Mouse (Mus musculus) spleen, adult 12 weeks (tissue): ENCODE measurements around the gene Nf1.

Source experiments
- DNase-seq: peaks from one replicate; pipeline ENCODE4 v3.0.0; 2022; ENCODE audit warnings: low spot score

Nf1 gene

DNA sequence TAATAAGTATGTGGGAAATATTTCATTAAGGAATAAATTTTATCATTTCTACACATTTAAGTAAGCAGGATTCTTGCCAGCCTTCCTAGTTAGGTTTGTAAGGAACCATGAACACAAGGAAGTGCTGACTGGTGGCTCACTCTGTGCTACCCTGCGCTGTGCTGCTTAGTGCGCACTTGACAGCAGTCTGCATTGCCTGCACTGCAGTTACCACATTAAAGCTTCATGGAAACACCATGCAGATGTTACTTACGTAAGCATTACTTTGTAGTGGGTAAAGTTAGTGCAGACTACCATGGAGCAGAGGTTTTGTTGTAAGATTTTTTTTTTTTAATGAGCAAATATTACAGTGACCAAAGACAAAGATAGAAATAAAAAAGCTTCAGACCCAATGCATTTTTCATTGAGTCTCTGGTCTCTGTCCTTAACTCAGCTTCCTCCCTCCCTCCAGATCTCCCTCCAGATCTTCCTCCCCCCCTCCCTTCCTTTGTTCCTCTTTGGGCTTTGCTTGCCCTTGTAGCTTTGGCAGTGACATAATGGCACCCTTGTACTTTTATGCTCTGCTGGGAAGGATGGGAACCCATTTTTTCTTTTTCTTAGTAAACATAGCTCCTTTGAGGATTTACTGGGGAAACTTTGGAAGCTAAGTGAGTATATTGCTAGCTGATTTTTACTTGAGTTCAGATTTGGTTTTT is 121.4 kb downstream of the Nf1 start:
- DNase-seq, result no peak

DNA sequence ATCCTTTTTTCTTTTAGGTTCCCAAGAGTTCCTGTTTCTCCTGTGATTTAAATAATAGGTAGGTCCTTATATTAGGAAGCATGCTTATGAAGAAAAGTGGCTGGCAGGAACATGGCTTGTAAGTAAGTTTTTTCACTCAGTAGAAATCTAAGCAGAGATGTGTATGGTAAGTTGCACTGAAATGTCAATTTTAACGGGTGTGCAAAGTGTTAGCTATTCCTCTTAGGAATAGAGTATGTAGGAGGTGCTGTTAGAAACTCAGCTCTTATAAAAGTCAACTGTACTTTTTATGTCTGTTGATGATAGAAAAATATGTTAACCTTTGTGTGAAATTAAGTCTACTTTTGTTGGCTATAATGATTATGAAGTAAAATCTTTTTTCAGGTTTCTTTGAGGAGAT is 128.6 kb downstream of the Nf1 start:
- no peak for DNase-seq

DNA sequence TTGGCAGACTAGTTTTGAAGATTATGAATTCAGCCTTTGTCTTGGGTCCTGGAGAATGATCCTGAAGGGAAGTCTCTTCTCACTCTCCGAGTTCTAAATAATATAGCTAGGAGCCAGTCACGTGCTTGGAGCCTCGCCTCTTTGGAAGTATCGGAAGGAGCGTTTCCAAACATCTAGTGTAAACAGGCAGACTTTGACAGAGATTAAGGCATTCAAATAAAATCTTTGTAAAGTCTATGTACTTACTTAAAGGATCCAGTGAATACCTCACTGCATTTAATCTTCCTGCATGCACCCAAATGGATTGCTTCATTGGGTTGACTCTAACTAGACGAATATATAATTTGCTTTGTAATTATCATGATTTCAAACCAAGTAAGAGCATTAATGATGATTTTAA is 143.9 kb downstream of the Nf1 start:
- no peak for DNase-seq

DNA sequence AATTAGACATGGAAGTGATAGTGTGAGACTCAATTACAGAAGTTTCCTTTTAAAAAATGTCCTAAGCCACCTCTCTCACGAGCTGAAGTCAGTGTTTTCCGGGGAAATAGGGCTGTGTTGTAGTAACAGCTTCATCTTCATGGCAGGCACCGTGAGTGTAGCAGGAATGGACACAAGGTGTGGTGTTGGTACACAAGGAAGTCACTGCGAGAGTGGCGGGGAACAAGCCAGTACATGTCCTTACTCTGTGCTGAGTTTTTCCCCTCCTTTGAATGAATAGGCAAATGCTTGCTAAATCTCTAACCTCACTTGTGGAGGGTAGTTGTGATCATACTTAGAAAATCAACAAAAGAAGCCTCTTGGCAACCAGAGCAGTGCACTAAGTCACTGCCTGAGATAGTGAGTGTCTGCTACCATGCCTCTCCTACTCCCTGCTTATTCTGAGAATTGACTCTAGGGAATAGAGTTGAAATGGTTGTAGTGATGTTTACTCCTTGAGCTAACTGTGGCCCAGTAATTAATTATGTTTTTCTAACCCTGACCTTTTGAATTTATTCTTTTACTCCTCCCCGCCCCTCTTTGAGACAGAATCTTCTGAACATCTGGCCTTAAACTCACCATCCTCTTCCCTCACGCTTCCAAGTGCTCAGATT is 144.5 kb downstream of the Nf1 start:
- no peak for DNase-seq

DNA sequence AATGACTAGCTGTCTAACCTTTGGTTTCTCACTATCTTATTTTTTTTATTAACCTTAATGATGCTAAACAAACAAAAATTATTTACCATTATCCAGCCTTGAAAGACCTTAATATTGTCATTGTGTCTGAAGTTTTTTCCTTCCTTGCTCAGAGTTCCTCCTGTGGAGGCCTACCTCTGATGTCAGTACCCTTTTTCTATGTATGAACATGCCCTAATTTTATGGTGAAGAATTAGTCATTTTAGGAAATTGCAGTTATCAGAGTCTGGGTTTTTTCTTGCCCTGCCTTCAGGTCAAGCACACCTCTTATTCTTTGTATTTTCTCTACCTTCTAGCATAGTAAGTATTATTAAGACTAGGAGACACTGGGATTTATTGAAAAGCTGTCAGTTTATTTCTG is 145.2 kb downstream of the Nf1 start:
- DNase-seq, result no peak

DNA sequence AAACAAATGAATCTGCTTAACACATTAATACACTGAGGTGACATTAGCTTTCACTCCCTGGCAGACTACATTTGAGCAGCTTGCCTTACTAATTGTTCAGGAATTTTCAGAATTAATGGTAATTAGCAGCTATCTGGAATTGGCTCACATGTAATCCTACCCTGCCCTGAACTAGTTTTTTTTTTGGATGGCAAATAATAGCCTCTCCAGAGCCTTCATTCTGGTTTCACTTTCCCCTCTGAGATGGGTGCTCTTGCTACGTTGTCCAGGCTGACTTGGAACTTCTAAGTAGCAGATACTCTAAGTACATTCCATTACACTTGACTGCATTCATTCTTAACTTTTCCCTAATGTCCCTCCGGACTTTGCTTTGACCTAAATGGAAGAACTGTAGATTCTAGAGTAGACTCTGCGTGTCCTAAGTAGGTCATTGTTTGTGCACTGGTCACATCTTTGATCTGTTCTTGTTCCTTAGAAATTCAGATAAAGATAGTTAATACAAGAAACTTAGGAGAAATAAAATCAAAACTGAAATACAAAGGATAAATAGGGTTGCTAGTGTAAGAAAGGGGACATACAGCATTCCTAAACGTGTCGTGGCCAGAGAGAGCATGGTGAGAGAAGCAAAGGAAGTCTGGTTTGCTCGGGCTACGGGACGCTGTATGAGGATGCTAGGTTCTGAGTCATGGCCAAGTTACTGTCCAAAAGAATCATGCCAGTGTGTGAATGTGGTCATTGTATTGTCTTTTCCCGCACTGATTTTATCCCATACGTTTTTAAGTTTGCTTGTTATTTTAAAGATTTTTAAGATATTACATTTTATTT is 155.7 kb downstream of the Nf1 start:
- no peak for DNase-seq

DNA sequence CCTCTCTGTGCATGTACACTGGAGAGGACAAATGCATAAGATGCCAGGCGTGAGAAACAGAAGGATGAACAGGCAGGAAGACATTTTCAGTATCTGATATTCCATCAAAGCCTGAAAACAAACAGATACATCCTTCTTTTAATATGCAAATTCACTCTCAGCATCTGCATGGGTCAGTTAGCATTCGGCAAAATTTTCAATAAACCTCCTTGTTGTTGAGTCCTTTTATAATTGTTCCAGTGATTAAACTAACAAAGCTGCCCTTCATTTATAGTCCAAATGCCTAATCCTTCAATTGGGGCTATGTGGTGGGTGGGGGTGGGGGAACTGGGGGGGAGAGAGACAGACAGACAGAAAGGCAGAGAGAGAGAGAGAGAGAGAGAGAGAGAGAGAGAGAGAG is 163.4 kb downstream of the Nf1 start:
- DNase-seq, result no peak

DNA sequence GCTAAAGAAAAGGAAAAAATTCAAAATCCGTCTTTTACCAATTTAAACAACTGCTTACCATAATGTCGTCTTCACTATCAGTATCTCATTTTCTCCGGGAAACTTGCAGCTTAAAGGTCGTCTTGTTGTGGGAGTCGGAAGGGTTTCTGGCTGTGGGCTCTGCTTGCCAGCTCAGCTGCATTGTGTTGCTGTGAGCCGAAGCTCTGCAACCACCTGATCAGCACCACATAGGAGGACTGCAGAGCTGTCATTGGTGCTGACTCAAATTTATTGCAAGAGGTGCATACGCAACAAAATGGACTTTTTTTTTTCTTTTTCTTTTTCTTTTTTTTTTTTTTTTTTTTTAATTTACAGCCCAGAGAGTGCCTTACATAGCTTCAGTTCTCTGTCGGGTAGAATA is 164.4 kb downstream of the Nf1 start, which contains the start of gene Omg:
TSS of gene Omg (minus strand) at position 240 of the 400 bp plus-strand sequence.
- no peak for DNase-seq

DNA sequence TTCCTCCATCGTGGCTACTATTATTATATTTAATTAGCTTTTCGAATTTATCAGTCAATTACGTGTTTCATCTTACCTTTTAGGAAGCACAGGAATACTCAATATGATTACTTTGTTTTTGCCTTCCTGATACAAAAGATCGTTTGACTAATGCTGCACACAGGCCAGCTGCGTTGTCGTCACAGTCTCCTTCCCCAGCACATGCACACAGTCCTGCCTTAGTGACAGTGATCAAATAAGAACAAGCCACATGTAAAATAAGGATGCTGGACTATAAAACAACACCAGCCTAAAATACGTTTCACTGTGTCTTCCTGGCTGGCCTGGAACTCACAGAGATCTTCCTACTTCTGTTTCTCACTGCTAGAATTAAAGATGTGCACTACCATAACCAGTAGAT is 165.0 kb downstream of the Nf1 start:
- no peak for DNase-seq

DNA sequence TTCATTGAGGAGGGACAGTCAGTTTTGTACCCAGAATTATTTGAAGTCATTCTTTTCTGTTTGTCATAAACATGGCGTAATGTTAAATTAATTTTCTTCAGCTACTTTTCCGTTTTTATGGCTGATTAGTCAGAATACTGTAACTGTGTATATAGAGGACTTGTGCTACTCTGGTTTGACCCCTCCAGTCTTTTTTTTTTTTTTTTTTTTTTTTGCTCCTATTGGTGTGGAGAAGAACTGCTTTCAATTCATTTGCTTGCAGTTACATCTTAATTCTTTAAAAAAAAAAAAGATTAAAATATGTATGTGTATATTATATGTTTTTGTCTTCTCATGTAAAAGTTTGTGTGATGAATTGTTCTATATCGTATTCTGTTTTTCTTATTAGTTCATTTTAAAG is 172.5 kb downstream of the Nf1 start:
- no peak for DNase-seq

DNA sequence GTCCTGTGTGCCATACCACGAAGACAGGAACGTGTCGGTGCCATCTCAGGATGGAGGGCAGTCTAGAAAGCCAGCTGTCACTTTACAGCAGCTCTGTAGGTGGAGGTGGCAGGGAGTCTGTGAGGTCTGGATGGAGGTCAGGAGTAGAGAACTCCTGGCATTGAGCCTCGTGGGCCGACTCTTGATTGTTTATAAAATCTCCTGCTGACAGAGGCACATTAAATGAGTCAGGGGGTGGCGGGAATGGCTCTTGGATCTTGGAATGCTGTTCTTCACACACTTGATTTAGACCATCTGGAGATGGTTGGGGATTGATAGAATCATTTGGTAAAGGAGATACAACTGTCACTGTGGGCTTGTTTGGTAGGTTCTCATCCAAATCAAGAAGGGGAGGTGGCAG is 175.8 kb downstream of the Nf1 start:
- DNase-seq, result no peak

DNA sequence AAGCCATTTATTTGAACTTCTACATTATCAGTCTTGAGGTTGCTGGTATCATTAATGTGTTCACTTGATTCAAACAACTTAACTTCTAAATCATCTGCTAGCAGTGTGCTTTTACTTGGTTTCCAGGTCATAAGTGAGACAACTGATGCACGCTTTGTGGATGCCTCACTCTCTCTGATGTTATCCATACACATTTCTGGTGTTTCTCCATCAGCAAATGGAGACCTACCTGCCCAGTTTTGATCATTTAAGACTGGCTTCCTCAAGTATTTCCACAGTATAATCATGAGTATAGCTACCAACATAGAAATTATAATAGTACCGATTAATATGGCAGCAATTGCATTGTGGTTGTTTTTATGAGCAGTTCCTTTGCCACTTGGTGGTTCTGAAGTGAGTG is 176.3 kb downstream of the Nf1 start:
- DNase-seq, result no peak

DNA sequence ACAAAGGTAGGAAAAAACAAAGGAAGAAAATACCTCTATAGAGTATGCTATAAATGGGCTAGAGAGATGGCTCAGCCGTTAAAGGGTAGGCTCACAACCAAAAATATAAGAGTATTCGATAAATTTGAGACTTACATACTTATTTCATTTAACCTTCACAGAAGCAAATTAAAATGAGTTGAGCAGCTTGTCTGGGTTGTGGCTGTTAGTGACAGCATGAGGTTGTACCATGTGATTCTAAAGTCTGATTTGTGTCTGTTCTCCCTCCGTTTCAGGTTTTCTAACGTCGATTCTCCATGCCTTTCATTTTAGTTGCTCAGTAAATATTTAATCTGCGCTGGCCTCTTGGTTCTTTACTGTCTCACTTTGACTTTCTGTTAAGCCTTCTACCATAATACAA is 179.8 kb downstream of the Nf1 start:
- DNase-seq, result no peak

DNA sequence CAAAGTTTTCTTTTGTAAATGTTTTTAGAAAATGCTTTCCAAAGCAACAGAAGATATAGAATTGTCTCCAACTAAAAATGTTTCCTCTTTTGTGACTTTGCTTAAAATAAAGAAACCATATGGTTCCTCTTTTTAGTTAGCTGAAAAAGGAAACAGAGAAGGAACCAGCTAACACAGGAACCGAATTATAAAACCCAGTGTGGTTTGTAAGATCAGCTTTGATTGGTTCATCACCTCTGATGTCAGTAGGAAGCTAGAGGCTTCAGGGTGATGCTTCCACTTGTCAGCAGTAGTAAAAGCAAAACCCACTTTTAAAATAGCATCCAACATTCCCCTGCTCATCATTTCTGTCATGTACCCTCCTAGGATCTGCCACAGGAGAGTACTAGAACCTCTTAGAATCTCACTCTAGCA is 180.4 kb downstream of the Nf1 start:
- peak; percentile 8 for DNase-seq

DNA sequence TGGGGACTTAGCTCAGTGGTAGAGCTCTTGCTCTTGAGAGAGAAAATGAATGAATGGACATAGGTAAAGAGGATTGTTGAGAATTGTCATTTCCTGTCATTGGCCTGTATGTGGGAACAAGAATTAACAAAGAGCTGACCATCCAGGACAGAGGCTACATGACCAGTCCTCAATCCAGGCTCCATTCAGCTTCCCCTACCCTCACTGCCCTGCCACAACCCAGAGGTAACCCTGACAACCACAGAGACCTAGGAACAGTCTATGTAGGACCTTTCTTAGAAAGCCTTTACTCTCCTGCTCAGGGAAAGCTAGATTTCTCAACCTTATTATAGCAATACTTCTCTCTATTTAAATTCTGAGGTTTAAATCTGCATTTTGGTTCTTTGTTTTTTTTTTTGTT is 181.3 kb downstream of the Nf1 start:
- no peak for DNase-seq

DNA sequence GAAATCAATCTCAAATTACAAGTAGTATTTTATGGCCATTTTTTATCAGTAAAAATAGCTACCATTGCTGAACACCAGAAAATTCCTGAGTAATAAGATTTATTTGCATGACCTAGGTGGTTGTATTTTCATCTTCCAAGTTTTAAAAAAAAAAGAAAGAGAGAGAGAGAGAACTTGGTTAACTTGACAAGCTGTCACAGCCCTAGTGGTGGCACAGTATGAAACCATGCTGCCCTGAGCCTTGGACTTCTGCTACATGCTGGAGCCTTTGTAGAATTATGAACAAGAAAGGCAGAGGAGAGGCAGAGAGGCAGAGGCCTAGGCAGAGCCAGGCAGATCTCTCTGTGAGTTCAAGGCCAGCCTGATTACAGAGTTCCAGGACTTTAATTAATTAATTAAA is 182.4 kb downstream of the Nf1 start:
- DNase-seq, result no peak

DNA sequence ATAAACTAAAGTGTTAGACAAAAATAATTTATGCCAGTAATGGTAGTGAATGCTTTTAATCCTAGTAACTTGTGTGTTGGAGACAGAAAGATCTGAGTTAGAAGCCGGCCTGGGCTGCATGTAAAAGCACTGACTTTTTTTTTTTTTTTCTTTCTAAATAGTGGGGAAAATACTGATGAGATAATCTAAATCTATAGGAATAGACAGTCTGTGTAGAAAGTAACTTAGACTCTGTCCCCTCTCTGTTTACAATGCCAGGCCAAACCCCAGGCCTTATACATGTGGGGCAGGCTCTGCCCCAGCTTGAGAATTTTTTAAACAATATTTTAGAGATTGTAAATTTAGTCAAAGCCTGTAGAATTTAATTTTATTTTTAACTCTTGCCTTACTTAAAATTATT is 183.5 kb downstream of the Nf1 start:
- DNase-seq, result no peak

DNA sequence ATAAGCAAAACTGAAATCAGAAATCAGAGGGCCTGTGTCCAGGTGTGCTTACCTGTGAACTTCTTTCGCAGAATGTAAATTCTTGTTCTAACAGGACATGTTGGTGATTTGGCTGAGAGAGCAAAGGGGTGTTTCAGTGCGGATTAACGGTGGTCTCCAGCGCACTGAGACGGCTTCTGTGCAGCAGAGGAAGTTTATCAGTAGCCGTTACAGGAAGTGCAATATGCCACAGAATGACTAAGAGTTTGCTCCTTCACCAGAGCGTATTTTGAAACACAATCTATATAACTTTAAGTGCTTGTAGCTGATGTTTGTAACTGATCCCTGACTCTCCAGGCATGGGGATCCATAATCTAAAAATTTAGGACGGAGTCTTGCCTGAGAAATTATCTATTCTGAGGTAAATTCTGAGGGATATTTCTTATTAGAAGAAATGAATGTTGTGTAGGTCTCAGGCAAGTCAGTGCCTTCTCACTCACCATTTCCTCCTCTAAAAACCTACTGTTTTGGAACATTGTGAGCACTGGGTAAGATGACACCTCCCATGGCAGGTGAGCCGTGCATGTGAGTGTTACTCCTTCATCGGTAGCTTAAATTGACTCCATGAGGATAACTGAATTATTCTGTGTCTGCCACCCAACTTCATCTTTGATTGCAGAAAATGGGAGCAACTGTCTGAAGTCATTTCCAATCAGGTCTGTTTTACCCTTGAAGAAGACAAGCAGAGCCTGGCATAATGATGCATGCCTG is 184.2 kb downstream of the Nf1 start, which contains the start of gene Evi2b:
TSS of gene Evi2b (minus strand) at position 203 of the 750 bp plus-strand sequence.
- DNase-seq, result no peak

DNA sequence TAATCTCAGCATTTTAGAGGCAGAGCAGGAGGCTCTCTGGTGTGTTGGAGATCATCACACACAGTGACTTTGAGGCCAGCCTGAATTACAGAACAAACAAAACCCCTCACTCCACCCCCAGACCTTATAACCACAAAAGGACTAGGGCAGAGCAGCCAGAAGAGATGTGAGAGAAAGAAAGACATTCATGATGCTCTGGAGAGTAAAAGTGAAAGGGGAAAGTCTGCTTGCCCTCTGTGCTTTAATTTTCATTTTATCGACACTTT is 184.8 kb downstream of the Nf1 start:
- DNase-seq, result no peak

DNA sequence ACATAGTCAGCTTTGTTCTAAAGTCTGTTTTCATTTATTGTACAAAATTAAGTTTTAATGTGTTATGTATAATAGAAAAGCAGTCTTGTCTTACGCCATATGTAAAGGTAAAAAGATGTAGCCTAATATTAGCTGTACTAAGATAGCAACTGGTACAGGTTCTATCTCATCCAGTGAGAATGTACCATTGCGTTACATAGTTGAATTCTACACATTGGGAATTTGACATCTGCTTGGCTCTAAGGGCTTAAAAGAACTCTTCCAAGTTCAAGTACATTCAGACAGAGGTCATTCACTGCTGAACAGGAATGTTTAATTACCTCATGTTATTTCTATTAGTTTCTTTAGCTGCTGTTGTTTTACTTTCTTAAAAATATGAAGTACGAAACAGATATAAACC is 187.1 kb downstream of the Nf1 start:
- DNase-seq, result no peak

DNA sequence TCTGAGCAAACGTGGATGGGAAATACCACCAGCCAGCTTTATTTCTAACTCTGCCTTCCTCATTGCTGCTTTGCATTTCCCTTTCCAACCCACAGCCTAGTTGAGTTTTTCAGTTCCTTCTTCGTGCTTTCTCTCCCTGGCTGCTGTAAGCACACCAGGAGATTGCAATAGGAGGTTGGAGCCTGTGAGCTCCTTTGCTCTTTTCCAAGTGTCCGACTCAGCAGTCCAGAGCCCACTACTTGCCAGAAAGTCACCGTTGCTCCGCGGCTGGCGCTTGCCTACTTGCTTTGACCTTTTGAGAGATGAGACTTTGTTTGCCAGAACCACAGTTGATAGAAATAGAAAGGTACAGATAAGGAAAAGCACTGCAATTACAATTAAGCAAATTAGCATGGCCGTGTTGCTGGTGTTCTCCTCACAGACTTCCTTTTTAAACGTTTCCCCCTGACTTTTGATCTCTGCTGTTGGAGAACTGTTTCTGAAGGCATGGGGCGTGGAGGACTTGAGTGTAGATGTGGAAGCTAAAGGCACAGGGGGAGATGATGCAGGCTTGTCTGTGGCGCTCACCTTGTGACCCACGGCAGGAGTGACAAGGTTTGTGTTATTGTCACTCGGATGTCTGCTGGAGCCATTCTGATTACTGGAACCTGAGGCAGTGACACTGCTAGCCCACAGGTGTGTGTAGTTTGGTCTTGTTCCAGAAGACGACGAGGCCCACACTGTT is 187.7 kb downstream of the Nf1 start:
- peak; percentile 6 for DNase-seq
